Mouse (Mus musculus) thymus, postnatal 4 days (tissue): ENCODE measurements at regions not wholly inside any gene's neighbourhood (a gene's known extent, or its start where the extent isn't known, plus 50 kb on each side); places are given as distances from the start of the nearest gene placed in this dataset.

ENCODE experiments used
- DNase-seq: peaks from one replicate; pipeline ENCODE4 v3.0.0; 2021

GRCm38 (mm10) chr4:142956376-142956775, 256.4 kb downstream of the Prdm2 start:
- DNase-seq: no peak

GRCm38 (mm10) chr4:142953724-142954123, 259.1 kb downstream of the Prdm2 start:
- no peak for DNase-seq

GRCm38 (mm10) chr4:142952879-142953278, 259.9 kb downstream of the Prdm2 start:
- DNase-seq: no peak

GRCm38 (mm10) chr4:142947673-142948072, 265.1 kb downstream of the Prdm2 start:
- no peak for DNase-seq

- DNase-seq: no peak
These were observed 279.2 kb downstream of the Prdm2 start for GRCm38 (mm10) chr4:142933627-142934026.

GRCm38 (mm10) chr4:142929245-142929644, 283.6 kb downstream of the Prdm2 start:
- DNase-seq: no peak

GRCm38 (mm10) chr4:142927328-142928108, 285.3 kb downstream of the Prdm2 start:
- DNase-seq: no peak

- no peak for DNase-seq
These were observed 287.7 kb downstream of the Prdm2 start for GRCm38 (mm10) chr4:142925111-142925510.

GRCm38 (mm10) chr4:142909355-142909947, 303.3 kb downstream of the Prdm2 start:
- DNase-seq: no peak

GRCm38 (mm10) chr4:142908782-142909181, 304.0 kb downstream of the Prdm2 start:
- DNase-seq: no peak

- DNase-seq: no peak
These were observed 309.3 kb downstream of the Prdm2 start for GRCm38 (mm10) chr4:142903356-142904032.

- DNase-seq: no peak
These were observed 312.0 kb downstream of the Prdm2 start for GRCm38 (mm10) chr4:142900792-142901191.

GRCm38 (mm10) chr4:142898994-142899393, 313.8 kb downstream of the Prdm2 start:
- no peak for DNase-seq

GRCm38 (mm10) chr4:142890711-142891110, 322.1 kb downstream of the Prdm2 start:
- no peak for DNase-seq

- DNase-seq: no peak
These were observed 323.9 kb downstream of the Prdm2 start for GRCm38 (mm10) chr4:142888891-142889290.

GRCm38 (mm10) chr4:142887876-142888275, 324.9 kb downstream of the Prdm2 start:
- DNase-seq: no peak

- peak; percentile 7 for DNase-seq
These were observed 332.5 kb downstream of the Prdm2 start for GRCm38 (mm10) chr4:142880323-142880759.

- no peak for DNase-seq
These were observed 336.6 kb downstream of the Prdm2 start for GRCm38 (mm10) chr4:142876151-142876550.

- no peak for DNase-seq
These were observed 337.7 kb downstream of the Prdm2 start for GRCm38 (mm10) chr4:142875105-142875504.

- no peak for DNase-seq
These were observed 346.5 kb downstream of the Prdm2 start for GRCm38 (mm10) chr4:142866341-142866740.

GRCm38 (mm10) chr4:142865593-142865992, 347.2 kb downstream of the Prdm2 start:
- DNase-seq: no peak

- DNase-seq: no peak
These were observed 348.9 kb downstream of the Prdm2 start for GRCm38 (mm10) chr4:142863939-142864338.

- no peak for DNase-seq
These were observed 352.4 kb downstream of the Prdm2 start for GRCm38 (mm10) chr4:142860441-142860840.

GRCm38 (mm10) chr4:142856626-142857025, 356.2 kb downstream of the Prdm2 start:
- DNase-seq: no peak
